Mouse (Mus musculus): ENCODE results near the gene Magi2.

DNA sequence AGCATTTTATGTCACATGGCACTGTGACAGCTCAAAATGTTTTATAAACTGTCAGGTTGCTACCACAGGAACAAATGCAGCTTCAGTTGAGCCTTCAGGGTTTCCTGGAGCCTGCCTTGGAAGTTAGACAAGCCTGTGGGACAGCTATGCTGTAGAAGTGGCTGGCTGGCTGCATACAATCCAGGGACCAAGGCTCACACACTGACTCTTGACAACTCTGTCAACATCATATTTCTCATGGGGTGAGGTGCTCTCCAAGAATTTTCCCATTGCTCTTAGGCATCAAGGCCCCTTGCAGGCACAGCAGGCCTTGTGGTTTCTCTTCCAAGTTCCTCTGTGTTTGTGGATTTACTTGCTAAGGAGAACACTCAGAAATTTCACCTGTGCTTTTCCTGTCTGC, 1107.7 kb downstream of the Magi2 start:
- TF ChIP-seq CTCF (IDR thresholded peaks at IDR 0.05; ENCODE audit: borderline replicate concordance, control insufficient read depth, extremely low read depth, insufficient read depth, low read length, poor library complexity) (no peak), POLR2A (IDR thresholded peaks at IDR 0.05; ENCODE audit: control insufficient read depth, extremely low read depth, insufficient read depth, low read length, poor library complexity) (no peak)

Data from thymus, adult 2 months (tissue).